Mouse (Mus musculus): Measurements from ENCODE around the gene Abr.
A peak's percentile ranks its signal among the peaks of the same experiment; 100 is the strongest.

The Abr gene

DNA sequence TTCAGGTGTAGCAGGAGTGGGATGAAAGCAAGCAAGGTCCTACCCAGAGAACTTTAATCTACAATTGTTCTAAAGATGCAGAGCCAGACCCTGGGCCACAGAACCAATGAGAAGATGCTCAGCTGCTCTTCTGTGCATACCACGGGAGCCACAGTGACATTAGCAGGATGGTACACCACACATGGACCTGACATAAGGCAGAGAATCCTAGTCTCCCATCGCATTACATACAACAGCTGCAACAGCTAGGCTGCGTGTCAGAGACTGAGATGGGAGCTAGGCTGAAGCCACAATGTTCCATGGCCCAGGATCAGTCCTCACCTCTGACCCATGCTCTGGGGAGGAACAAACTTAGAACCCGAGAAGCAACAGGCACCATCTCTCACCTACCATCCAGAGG lies 104.0 kb downstream of the Abr start:
- DNase-seq (ENCODE audit: low spot score in 2 of 2) = no peak

DNA sequence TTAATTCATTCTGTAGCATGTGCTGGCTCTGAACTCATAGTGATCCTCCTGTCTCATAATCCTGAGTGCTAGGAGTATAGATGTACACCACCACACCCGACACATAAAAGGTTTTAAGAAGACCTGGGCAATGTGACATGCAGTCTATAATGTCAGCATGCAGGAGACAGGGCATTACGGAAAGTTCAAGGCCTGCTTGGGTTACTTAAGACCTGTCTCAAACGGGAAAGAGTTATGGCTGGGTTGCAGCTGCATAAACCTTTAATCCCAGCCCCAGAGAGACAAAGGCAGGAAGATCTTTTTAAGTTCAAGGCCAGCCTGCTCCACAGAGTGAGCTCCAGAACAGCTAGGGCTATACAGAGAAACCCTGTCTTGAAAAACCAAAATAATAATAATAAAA lies 105.2 kb downstream of the Abr start:
- no peak for DNase-seq (ENCODE audit: low spot score in 2 of 2)

- no peak for DNase-seq (ENCODE audit: low spot score in 2 of 2)
Observed at GRCm38 (mm10) chr11:76515123-76515522, 107.0 kb downstream of the Abr start.

- no peak for DNase-seq (ENCODE audit: low spot score in 2 of 2)
Observed at GRCm38 (mm10) chr11:76510977-76511376, 111.1 kb downstream of the Abr start.

DNA sequence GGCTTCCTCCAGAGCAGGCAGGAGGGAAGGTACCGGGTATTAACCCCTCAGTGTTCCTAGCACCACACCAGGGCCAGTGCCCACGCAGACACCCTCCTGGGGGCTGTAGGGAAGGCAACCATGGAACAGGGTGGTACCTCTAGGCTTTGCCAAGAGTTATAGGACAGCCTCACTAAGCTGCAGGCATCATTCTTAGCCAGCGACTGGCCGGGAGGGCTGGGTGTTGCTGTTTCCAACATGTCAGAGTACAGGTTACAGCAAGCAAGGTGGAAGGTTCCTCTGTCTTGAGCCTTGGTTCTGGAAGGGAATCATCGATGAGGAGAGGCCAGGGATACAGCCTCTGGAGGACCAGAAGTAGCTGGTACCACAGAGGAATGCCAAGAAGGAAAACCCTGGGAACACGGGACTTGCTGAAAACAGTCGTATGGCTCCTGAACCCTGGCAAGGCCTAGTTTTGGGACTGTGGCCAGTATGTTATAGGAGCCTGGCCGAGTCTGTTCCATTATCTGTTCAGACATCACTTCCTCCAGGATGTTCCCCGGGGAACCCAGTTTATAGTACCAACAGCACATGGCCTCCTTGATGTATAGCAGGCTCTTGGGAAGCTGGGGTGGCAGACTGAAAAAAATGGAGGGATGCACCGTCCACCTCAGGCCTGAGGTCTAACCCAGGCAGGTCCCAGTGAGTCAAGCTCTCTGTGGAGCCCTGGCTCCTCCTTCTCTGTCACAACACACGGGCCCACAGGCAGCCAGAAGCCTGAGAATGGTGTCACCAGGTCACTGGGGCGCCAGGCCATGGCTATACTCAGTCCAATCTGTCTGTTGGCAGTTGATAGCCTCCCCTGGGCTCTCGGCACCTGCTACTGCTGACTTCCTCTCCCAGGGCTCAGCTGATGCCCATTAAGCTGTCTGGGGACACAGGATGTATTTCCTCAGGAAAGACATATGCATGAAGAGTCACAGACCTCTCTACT lies 112.1 kb downstream of the Abr start:
- no peak for DNase-seq (ENCODE audit: low spot score in 2 of 2)

DNA sequence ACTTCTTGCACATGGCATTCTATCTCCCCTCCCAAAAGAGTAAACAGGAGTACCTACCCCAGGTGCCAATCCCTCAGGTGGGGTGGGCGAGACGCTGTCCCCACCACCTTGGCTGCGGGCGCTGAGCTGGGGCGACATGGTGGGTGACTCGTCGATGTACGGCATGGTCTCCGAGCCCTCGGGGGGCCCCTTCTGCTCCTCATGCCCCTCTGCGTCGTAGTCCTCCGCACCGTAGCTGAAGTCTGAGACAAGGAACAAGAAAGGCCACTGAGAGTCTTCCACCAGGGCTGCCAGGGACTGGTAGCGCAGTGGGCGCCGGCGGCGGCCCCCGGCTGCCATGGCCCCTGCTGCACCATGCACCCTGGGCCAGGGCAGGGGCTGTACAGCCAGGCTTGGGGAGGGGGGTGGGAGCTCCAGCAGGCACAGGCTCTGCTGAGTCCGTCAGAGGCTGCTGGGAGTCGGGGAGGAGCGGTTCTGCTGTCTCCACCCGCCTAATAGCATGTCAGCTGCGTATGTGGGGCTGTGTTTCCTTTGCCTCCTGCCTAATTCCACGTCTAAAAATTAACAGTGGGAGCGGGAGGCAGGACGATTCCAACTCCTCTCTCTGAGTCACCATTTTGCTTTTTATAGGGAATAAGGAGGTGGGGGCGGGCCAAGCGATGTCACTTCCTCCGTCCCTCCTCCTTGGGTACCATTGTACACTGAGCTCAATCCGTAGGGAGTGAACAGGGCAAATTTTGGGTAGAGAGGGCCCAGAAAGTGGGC lies 113.1 kb downstream of the Abr start:
- no peak for DNase-seq (ENCODE audit: low spot score in 2 of 2)

DNA sequence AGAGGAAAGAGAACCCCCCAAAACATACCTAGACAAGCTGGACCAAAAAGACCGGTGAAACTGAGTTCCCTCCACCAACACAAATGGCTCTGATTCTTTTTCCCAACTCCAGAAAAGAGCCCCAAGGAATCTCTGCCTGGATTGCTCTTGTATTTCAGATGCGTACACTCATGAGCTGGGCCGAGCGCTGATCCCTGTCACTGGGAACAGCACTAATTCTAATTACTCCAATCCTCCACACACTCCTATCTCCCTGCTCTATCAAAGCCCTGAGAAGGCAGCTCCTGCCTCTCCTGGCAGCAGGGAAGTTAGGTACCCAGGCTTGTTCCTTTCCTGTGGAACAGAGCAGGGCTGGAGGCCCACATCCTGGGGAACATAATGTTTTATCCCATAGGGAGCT lies 114.0 kb downstream of the Abr start:
- no peak for DNase-seq (ENCODE audit: low spot score in 2 of 2)

GRCm38 (mm10) chr11:76507302-76508124 lies 114.6 kb downstream of the Abr start:
- no peak for DNase-seq (ENCODE audit: low spot score in 2 of 2)

GRCm38 (mm10) chr11:76506514-76507228 lies 115.4 kb downstream of the Abr start:
- DNase-seq (ENCODE audit: low spot score in 2 of 2) = peak; percentile 51 to 78

DNA sequence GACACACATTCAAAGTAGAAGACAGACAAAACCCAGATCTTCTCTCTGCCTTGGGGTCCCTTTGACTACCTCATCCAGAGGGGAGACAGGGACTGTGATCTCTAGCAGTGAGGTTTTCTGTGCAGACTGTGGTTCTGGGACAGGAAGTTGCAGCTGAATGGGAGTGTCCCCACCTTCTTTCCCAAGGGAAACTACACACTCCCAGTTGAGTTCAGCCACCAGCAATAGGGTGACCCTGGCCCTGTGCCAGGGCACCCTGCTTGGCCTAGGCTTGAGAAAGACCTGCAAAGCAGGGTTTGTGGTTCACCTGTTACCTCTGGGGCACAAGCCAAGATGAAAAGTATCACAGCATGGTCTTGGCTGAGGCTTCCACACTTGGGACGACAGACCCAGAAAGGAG lies 117.0 kb downstream of the Abr start:
- no peak for DNase-seq (ENCODE audit: low spot score in 2 of 2)

DNA sequence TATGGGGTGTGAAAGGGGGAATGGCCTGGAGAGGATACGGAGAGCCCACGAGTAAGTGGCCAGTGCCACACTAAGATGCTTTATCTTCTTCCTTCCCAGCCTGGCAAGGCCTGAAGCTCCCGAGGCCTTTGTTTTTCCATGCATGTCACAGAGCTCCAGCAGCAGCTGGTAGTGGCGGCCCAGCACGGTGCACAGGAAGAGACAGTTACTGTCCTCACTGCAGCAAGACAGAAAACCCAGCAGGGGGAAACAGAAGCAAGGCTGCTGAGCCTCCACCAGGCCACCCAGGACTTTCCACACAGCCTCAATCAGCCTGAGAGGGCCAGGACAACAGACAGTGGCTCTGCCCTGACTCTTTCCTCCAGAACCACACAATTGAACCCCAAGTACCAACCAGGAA lies 118.1 kb downstream of the Abr start:
- peak in 1 of 2 experiments; percentile 29 for DNase-seq (ENCODE audit: low spot score in 2 of 2)

GRCm38 (mm10) chr11:76499987-76500386 lies 122.1 kb downstream of the Abr start:
- no peak for DNase-seq (ENCODE audit: low spot score in 2 of 2)

GRCm38 (mm10) chr11:76499564-76499963 lies 122.5 kb downstream of the Abr start:
- no peak for DNase-seq (ENCODE audit: low spot score in 2 of 2)

DNA sequence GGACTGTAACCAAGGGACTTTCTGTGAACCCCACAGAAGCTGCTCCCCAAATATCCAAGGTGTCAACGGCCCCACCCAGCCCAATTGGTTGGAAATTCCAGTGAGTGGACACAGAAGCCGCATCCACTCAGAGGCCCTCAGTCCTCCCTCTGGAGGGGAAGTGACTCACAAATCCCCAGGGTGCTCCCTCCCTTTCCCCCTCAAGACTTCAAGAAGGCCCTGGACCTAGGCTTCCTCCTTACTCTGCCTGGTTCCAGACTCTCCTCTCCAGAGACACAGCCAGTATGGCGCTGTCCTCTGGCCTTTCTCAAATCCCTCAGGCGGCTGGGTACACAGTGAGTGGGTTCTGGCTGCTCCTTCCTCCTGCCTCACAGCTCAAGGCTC lies 124.4 kb downstream of the Abr start:
- DNase-seq (ENCODE audit: low spot score in 2 of 2) = no peak

DNA sequence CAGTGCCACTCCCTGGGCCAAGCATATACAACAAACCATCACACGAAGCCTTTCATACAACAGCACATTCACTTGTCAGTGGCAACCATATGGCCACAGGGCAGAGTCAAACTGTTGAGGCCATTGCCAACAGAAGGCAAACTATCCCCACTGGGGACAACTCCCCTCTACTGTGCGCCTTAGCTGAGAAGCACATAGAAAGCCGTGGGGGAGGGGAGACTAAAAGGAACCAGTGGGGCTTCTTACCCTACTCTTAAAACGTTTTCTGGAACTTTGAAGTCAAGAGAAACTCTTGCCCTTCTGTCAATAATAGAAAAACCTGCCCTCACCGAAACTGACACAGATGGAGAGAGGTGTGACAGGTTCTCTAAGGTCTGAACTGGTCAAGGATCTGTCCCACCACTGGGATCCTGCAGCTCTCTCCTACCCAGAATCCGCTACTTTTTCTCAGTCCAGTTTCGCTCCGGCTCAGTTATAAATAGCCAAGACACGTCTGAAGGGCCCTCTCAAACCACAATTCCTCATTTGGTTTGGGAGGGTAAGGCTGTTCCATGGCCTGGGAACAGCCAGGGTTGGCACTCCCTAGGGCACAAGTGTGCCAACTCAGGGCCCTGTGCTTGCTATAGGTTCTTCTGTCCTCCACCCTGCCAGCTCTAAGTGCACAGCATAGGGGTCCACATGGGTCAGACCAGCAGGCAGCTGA lies 124.9 kb downstream of the Abr start:
- peak; percentile 36 to 49 for DNase-seq (ENCODE audit: low spot score in 2 of 2)

- peak; percentile 52 to 58 for DNase-seq (ENCODE audit: low spot score in 2 of 2)
Observed at GRCm38 (mm10) chr11:76496086-76496771, 125.9 kb downstream of the Abr start.

- DNase-seq (ENCODE audit: low spot score in 2 of 2) = peak; percentile 40 to 54
Observed at GRCm38 (mm10) chr11:76495127-76496028, 126.7 kb downstream of the Abr start.

DNA sequence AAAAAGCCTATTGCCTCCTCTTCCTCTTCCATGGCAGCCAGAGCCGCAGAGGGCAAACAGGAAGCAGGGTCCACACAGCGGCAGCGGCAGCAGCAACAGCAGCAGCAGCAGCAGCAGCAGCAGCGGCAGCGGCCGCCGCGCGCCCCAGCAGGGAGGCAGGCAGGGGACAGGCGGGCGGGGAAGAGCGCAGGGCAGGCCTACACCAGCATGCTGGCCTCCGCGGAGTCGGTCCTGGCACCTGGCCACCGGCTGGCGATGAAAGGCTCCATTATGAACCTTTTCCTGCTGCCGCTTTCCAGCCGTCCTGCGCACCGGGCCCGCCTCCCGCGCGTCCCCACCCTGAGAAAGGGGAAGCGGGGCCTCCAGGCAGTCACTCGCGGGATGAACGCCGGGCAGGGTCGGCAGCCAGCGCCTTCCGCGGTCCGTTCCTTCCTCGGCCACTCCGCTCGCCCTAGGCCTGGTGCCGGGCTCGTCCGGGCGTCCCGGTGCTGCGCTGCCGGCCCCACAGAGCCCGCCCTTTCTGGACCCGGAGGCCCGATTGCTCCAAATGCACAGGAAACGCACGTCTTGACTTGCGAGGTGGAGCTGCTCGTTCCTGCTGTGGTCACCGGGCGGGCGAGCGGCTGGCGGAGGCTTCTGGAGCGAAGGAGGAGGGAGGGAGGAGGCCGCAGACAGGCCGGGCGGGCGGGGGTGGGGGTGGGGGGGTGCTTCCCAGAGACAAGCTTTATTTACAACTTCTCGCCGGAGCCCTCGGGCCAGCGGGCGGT lies 127.6 kb downstream of the Abr start:
- peak; percentile 68 to 69 for DNase-seq (ENCODE audit: low spot score in 2 of 2)

Data from thymus, postnatal 10 days (tissue).